Mouse (Mus musculus) lung, postnatal 25 days (tissue): ENCODE data around the gene Kpna1.
"Not testable (repeated sequence)": the region's sequence is repeated elsewhere in the genome, so short reads cannot be mapped to it uniquely, and the experiment has no call there.

Experiments
- DNase-seq: peaks from one replicate; pipeline ENCODE4 v3.0.0; 2022; ENCODE audit warnings: low spot score

Gene Kpna1

DNA sequence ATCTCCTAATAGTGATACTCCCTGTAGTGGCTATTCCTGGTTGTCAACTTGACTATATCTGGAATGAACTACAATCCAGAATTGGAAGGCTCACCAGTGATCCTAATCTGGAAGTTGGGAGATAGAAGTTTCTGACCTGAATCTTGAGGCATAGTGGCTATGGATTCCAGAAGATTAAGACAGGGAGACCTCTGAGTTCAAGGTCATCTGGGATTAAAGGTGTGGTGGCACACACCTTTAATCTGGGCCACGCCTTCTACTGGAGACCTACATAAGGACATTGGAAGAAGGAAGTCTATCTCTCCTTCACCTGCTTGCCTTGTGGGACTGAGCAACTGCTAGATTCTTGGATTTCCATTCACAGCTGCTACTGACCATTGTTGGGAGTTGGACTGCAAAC is at the start of gene Kpna1:
Gene Kpna1, plus strand, starts transcription at position 301 of the 400 bp plus-strand sequence.
- DNase-seq = not testable (repeated sequence)

DNA sequence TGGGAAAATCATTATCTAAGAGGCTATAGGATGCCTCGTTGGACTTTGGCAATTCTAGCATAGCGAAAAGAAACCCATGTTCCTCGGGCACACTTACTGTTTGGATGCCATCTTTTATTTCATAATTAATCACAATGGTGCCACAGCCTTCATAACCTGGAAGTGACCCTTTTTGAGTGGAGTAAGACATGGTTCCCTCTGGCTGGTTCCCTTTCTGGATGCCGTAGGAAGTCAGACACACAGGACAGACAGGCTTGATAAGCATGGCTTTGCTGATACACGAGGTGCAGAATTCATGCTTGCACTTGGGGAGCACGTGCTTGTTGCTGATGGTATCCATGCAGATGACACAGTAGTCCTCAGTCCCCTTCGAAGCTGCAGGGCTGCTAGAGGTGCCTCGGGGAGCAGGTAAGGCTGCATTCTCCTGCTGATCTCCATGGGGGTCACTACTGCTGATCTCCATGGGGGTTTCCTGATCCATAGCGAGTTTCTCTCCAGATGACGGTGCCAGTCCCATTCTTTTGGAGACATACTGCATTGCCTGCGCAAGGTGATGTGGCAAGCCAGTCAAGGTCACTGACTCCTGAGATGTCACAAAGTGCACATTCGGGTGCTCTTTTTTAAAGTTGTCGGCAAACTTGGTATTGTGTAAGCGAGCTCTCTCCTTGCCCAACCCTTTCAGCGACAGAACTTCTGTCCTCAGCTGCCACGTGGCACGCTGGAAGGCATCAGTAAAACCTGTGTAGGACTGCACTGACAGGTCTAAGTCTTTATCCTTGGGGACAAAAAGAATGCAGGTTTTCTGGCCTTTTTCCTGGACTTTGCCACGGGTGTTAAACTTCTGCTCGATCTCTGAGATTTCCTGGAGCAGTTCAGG is 46.1 kb upstream of the Kpna1 start:
- no peak for DNase-seq

DNA sequence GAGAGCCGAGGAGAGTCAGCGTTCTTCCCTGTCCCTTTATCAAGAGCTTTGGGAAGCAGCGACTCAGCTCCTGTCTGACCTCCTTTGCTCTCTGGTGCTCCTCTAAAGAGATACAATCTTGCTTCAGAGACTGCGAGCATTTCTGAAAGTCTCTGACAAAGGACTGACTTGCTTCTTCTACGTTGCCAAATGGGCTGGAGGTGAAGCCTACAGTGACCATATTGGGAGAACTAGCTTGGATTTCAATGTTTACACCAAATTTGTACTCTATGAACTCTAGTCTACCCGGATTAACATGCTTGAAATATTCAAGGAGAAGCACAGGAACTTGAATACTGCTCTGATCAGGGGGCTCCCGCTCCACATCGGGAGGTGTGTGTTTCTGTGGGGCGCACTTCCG is 45.4 kb upstream of the Kpna1 start:
- DNase-seq = no peak

DNA sequence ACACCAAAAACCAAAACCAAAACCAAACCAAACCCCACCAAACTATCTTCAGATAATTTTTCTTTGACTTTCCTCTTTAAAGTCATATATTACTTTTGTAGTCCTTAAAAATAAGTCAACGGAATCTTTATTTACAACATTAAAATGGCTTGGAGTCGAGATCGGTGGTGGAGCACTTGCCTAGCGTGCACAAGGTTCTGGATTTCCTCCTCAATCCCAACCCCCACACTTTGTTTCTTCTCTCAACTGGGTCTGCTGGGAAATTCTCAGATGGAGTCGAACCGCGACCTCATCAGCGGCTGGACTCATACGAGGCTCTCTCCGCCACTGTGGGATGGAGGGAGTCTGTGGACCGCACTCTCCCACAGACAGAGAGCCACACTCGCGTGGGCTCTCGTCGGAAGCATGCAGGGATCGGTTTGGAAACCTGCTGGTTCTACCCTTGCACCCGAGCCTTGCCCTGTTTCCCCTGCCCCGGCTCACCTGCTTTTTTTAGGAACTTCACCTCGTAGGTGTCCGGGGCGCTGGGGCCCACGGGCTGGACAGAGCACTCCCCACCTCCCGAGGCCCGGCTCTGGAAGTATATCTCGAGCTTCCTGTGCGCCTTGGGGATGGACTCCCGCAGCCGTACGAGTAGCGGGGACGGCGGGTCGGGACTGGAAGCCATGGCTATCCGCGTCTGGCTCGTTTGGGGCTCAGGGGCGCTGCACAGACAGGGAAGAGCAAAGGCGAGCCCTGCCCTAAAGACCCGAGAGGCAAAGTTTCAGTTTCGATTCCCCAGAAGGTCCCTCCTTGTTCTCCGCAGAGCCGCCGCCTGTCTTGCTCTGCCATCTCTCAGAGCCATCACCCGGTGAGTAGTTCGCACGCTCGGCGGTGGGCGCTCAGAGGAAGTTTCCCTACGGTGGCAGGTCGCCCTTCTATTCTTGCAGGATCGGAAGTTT is 40.1 kb upstream of the Kpna1 start, which contains the start of the genes Parp9 and Dtx3l:
Gene Parp9, plus strand, starts transcription at position 260 of the 941 bp plus-strand sequence.
Gene Dtx3l, minus strand, starts transcription at position 941 of the 941 bp plus-strand sequence.
- peak; percentile 80 for DNase-seq

DNA sequence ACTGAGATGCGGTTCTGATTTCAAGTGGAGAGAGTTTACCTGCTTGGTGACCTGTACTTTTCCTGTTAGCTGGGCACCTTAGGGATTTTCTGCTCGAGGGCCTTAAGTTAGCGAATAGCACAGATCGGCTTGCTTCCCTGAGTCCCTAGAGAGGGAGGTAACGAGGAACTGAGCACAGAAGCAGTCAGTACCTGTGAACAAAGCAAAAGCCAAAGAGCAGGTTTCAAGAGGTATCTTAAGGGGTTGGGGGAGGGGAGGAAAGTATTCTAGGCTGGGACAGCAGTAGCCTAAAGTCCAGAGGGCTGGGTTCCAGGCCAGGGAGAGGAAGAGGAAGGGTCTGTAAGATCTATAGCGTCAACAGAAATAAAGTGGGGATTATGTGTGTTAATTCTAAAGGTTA is 39.3 kb upstream of the Kpna1 start:
- peak; percentile 52 for DNase-seq

DNA sequence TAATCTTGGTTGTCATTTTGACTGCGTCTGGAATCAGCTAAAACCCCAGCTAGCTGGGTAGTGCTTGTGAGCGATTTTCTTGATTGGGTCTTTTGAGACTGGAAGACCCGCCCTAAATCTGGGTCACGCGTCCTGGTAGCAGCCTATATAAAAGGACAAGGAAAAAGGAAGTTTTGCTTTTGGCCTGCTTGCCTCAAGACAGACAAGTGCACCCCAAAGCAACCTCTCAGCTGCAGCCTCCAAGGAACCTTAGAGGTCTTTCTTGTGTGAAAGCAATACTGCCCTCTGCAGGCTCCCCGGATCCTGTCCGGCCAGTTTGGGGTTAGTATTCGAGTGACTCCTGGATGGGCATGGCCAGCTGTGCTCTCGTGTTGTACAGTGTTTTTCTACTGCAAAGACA is 38.9 kb upstream of the Kpna1 start:
- DNase-seq = peak; percentile 93

DNA sequence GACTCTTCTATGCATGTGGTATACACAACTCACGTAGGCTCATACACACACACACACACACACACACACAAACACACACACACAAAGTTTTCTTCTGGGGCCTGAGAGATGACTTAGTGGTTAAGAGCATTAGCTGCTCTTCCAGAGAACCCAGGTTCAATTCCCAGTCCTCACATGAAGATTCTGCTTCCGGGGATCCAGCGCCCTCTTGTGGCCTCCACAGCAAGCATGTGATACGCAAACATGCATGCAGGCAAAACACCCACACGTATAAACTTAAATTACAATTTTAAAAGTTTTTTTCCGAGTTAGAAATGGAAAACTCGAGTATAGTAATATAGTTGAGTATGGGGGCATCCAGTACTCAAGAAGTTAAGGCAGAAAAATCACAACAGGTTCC is 37.2 kb upstream of the Kpna1 start:
- peak; percentile 26 for DNase-seq

DNA sequence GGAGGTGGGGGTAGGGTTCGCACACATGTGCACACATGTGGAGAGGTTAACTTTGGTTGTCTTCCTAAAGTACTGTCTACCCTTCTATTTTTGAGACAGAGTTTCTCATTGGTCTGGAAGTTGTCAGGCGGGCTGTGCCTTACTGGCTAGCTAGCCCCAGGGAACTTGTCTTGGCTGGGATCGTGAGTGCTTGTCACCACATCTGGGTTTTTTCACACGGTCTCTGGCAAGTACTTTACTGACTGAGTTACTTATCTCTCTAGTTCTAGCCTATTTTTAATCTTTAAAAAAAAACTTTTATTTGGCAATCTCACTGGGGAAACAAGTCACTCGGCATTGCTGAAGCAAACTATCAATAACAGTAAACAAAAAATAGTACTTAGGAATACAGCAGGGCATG is 29.3 kb upstream of the Kpna1 start:
- DNase-seq = no peak

DNA sequence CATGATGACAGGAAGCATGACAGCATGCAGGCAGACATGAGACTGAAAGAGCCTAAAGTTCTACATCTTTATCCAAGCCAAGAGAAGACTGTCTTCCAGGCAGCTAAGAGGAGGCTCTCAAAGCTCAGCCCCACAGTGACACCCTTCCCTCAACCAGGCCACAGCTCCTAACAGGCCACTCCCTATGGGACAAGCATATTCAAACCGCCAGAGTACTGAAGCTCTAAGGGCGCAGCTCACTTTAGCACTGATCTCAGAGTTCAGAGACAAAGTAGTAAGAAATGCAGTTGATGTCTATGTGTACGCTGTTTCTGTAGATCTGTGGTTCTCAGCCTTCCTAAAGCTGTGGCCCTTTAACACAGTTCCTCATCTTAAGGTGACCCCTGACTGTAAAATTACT is 27.3 kb upstream of the Kpna1 start:
- no peak for DNase-seq

DNA sequence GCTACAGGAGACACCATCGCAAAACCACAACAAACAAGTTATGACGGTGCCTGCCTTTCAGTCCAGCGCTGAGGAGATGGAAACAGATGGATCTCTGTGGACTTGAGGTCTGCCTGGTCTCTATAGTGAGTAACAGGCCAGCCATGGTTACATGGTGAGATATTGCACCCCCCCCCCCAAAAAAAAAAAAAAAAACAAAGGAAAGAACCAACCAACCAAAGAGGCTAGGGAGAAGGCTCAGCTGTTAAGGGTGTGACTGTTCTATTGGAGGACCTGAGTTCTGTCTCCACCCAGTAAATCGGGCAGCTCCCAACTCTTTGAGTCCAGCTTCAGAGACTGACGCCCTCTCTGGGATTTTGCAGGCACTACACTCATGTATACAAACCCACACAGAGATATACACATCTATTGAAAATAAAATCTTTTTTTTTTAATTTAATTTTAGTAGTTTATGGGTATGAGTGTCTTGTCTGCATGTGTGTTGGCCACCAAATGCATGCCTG is 25.9 kb upstream of the Kpna1 start:
- DNase-seq = no peak

DNA sequence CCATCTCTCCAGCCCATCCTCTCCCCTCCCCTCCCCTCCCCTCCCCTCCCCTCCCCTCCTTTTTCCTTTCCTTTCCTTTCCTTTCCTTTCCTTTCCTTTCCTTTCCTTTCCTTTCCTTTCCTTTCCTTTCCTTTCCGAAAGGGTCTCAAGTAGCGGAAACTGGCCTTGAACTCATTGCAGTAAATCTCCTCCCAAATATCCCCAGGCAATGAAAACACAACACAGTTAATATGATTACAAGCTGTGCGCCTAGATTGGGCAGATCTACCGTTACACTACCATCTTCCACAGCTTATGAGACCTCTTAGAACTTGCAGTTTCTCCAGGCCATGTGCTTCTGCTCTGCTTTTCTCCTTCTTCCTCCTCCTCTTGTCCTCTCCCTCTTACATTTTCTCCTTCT is 12.6 kb upstream of the Kpna1 start:
- not testable (repeated sequence) for DNase-seq

DNA sequence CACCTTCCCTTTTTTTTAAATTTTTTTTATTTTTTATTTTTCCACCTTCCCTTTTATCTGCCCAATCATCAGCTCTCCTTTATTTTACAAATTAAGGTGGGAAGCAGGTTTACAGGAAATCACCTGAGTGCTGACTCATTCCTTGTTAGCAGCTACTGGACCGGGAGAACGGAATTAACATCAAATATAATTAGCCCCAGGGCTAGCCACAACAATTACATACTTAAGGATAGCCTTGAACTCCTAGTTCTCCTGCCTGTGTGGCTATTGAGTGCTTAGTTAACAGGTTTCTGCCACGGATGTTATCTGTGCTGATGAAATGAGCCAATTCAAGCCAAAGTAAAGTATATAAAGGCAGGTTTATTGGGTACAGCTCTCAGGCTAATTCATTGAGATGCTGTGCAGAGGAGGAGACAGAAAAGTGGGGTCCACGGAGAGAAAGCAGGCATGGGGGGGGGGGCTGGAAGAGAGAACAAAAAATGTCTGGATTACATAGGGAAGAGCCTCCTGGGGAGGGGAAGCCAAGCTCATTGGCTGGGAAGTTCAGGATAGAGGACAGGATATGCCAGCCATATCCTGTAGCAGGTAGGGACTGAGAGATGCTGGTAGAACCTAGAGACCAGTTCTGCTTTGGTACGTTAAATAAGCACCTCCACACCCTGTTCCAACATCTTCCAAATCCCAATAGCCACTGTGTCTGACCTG is 12.0 kb upstream of the Kpna1 start:
- no peak for DNase-seq

DNA sequence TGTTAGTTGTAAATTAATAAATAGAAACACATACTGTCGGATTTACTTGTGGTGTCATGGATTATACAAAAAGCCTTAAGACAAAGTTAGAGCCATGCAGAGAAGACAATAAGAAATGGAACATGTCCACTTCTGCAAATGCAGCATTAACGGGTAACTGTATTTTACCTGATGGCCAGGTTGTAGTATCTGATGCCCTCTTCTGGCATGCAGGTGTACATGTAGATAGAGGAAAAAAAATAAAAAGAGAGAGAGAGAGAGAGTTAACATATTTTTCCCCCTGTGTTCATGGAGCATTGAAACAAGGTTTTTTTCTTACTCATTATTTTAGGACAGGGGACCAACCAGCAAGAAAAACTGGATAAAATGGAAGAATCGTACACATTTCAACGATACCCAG is 11.2 kb upstream of the Kpna1 start:
- no peak for DNase-seq

DNA sequence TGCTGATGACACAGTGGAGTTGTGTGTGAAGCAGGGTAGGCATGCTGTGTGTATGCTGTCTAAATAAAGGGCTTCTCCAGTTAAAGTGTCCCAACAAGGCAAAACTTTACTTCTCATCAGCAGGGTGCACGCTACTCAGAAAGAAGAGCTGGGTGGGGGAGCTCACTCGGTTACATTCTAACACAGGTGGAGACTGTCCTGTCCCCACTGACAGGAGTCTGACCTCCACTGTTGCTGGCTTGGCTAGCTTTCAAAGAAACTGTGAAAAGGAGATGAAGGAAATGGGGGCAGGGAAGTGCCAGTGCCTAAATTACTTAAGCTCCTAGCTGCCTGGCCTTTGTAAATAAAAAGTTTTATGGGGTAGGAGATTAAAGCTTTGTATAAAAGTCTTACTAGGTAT is 10.4 kb upstream of the Kpna1 start:
- no peak for DNase-seq

DNA sequence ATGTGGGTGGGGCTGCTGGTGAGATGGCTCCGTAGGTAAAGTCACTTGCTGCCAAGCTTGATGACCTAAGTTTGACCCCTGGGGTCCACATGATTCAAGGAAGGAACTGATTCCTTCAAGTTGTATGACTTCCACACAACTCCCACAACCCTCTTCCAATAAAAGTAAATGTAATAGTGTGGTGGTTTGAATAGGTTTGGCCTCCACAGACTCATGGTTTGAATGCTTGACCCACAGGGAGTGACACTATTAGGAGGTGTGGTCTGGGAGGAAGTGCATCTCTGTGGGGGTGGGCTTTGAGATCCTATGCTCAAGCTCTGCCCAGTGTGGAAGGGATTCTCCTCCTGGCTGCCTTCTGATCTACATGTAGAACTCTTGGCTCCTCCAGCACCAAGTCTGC is 4.5 kb upstream of the Kpna1 start:
- DNase-seq = no peak

DNA sequence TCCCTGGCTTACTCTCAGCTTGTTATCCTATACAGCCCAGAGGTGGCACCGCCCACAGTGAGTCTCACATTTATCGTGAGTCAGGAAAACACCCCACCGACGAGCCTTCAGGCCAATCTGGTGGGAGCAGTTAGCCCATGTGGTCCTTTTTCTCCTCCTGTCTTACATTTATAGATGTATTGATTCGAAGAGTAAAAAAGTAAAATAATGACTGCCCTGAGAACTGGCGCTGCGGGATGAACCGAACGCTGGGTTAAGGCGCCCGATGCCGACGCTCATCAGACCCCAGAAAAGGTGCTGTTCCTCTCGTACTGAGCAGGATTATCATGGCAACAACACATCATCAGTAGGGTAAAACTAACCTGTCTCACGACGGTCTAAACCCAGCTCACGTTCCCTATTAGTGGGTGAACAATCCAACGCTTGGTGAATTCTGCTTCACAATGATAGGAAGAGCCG is 2.8 kb downstream of the Kpna1 start:
- DNase-seq = peak; percentile 100

DNA sequence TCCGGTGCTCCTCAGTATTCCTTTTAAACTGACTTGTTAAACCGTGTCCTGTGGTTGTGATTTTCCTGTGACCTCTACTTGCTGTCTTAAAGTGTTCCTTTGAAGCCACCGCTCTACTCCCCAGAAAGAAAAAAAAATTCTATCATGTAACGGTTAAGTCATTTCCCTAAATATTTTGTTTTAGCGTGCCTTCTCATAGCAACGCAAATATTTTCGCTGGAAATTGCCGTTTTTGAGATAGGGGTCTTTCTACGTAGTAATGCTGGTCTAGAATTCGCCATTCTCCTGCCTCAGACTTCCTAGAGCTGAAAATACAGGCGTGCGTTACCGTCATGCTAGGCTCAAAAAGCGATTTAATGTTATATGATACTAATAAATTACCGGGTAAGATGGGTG is 4.0 kb downstream of the Kpna1 start:
- no peak for DNase-seq

DNA sequence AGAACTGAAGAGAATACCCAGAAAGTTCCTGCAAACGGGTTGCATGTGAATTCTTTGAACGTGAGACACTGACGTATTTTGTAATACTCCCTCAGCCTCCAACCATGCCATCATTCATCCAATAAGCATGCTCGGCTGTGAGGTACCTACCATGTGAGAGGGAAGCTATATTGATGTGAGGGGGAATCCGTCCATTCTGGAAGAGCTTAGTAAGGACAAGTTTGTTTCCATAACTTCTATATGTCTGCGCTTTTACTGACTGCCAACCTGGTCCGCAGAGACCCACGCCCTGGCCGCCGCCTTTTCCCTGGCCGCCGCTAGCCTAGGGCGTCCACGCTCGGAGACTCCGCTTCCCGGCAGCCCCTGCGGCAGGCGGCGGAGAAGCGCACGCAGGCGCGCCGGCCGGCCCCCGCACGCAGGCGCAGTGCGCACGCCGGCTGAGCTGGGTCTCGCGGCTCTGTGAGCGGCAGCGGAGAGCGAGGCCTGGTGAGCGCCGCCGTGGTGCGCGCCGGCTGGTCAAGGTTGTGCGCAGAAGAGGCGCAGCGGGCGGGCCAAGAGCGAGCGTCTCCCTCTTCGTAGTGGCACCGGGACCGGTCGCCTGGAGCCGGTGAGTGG is 4.5 kb downstream of the Kpna1 start:
- peak; percentile 91 for DNase-seq

DNA sequence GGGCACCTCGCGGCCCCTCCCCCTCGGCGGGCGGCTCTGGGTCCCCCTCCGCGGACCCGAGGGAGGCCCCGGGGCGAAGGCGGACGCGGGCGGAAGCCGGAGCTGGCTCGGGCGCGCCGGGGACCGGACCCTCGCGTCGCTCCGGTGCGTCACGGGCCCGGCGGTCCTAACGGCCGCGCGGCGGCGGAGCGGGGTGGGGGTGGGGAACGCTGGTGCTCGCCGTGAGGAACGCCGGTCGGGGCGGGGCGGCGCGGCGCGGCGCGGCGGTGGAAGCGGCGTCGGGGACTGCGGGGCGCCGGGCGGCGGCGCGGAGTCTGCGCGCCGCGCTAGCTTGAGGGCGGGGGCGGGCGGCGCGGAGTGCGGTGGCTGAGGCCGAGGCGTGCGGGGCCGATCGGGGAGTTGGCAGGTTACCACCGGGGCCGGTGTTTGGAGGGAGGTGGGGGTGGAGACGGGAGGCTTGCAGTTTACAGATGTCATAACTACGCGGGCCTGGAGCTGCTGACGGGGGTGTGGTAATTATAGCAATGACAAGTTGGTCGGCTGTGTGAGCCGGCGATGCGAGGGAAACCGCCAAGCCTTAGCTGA is 5.1 kb downstream of the Kpna1 start:
- DNase-seq = peak; percentile 68

DNA sequence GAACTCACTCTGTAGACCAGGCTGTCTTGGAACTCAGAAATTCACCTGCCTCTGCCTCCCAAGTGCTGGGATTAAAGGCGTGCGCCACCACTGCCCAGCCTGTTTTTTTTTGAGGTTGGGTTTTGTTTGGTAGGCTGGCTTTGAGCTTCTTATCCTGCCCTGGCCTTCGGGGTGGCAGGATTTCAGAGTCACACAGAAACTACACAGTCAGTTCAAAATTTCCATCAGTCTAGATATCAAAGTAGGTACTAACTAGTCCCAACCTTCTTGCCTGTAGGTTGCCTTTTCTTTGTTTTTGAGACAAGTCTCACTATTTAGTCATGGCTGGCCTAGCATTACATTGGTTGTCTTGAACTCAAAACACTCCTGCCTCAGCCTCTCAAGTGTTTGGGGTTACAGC is 5.9 kb downstream of the Kpna1 start:
- no peak for DNase-seq

DNA sequence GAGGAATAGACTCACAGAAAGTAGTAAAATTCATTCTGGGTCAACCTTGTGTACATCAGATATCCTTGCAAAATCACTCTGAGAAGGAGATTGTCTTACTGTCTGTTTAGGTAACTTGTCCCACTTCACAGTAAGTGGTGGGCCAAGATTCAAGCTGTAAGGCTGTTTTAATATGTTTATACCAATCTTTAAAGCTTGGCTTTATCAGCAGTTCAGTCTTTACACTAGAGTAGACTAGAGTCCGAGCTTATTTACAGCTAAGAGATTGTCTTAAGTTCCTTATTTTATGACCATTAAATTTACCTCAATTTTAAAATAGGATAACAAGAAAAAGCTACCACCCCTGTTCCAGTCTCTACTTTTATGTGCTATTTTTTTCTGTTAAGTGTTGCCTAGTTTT is 9.4 kb downstream of the Kpna1 start:
- no peak for DNase-seq
